Mouse (Mus musculus) adrenal gland, postnatal 10 days (tissue): ENCODE measurements at regions not wholly inside any gene's neighbourhood (a gene's known extent, or its start where the extent isn't known, plus 50 kb on each side); places are given as distances from the start of the nearest gene placed in this dataset.

ENCODE experiments used
- DNase-seq: peaks from one replicate; pipeline ENCODE4 v3.0.0; 2021; ENCODE audit warnings: mixed read lengths

DNA sequence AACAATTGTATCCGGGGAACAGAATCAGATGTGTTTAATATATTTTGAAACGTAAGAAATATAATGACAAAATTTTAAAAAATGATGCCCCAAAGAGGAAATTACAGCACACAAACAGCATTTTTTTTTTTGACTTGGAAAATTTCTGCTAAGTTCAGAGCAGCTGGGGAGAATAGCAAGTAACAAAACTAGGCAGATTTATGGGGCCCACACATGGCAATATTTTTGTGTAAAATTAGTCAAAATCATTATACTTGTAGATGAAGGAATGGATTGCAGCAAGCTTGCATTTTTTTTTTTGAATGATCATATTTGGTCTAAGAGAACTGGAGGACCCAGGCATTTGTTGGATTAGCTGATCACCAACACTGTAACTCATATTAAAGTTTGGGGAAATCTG lies 189.4 kb downstream of the Map2k6 start:
- no peak for DNase-seq

DNA sequence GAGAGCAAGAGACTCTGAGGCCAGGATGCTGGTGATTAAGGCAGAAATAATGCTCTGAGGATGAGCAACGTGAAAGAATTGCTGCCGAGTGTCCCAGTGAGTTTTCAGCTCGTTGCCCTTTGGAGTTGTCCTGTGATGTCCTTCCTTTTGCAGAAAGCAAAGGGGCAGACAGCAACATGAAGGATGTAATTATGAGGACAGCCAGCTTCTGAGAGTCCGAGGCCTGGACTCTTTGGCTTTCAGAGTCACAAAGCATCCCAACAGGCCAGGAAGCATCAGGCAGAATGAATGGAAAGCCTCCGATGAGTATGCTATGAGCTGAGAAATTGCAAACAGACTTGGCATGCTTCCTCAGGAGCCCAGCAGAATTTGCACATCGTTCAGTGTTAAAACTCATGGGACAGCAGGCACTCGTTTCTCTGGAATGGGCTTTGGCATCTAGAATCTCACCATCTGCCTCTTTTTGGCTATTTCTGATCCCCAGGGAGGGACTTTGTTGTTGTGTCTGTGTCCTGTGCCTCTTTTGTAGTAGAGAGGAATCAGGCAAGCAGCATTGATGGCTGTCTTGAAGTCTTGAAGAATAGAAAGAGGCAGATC lies 196.4 kb downstream of the Map2k6 start:
- no peak for DNase-seq

DNA sequence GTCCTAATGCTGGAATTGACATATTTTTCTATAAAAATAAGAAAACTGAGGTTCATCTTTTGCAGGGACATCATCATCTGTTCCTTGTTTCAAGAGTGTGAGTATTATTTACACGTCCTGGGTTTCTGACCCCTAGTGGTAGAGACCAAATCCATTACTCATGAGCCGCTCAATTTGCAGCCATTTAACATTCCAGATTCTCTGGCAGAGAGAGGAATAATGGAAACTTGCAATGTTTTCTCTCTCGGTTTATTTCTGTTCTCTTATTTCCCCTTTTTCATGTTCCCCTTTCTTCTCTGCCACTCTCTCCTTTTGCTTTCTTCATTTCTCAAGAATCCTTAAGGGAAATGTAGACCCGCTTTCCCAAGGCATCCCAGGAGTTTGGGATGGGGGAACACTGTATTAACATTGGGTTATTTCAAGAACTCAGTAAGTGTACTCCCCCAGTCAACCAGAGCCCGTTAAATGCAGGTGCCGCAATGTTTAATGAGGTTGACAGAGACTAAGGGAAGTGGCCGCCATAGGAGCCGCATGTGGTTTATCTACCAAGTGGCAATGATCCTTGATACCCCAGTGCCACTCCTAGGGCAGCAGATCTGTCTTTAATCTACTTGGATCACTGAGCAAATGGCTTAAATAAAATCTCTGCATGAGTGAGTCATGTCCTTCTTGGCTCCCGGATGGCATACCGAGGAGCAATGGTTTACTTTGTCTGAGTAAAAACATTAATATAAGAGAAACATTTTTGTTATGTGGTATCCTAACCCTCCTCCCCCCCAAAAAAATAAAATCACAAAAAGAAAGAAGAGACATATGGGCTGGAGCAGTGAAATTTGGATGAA lies 206.3 kb downstream of the Map2k6 start:
- DNase-seq, result no peak

DNA sequence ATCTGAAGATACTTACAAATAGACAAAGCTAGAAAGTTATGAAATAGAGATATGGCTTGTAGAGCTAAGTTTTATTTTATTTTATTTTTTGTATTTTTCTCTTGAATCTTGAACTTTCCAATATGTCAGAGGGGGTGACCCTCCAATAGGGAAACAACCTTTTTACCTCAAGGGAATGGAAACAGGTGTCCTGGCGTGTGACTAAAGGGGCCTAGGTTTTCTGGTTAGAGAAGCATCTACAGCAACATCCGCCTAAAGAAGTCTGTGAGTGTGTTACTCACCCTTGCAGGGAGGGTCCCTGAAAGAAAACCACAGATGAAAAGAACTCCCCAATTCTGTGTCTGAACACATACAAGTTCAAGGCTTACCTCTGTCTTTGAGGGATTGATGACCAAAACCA lies 210.4 kb downstream of the Map2k6 start:
- DNase-seq, result no peak

DNA sequence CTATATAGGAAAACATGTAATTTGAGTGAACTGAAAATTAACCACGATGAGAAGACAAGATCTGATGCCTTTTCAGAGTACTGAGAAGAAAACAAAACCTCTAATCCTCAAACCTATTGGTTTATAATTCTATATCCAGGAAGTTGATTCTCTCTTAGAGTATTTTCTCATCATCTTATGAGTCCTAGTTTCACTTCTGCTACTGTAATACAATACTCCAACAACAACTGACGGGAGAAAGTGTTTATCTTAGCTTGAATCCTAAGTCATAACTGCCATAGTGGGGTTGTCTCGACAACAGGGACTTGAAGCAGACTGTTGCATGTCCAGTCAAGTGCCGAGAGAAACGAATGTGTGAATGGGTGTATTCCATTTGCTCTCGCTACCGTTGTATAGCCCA lies 211.9 kb downstream of the Map2k6 start:
- no peak for DNase-seq

DNA sequence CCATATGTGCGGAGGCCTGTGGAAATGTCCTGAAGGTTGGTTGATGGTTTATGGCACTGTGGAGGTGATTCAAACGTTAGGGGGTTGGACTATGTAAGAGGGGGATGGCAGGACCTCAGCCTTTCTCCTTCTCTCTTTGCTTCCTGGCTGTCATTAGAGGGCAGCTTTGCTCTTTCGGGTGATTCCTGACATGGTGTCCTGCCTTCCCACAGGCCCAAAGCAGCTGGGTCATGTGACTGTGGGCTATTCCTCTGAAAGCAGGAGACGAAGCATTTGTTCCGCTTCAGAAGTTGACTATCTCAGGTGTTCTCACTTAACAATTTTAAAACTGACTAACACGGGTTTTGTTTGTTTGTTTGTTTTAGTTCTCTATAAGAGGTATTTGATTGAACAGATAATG lies 233.1 kb downstream of the Map2k6 start:
- no peak for DNase-seq

DNA sequence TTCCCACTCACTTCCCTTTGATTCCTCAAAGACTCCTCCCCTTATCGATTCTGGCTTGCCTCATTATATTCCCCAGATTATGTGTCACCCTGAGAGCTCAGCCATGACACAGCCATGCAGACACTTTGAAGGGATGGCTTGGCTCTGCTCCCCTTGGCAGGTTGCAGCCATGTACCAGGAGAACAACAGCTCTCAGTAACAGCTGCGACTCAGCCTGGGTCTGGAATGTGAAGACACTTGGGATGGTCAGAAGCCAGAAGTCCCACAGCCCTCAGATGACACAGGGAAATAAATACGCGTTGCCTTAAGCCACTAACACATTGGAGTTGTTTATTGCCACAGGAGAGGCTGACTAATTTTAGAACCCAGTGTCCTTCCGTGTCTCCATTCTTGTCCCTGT lies 234.4 kb downstream of the Map2k6 start:
- DNase-seq, result no peak

DNA sequence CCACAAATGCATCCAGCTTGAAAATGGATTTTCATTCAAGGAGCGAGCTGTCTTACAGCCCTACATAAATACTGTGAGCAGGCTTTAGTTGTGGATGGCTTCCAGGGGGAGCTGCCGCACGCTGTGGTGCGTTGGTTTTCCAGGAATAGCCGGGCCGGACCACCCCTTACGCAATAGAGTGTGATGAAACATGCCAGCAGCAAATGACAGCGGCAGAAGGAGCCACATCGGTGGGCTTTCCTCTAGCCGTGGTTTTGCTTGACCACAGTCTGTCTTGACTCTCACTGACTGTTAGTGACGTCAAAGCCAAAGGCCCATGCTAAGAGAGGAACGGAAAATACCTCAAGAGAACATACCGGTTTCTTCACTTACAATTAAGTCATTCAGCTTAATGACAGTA lies 243.6 kb downstream of the Map2k6 start:
- no peak for DNase-seq

DNA sequence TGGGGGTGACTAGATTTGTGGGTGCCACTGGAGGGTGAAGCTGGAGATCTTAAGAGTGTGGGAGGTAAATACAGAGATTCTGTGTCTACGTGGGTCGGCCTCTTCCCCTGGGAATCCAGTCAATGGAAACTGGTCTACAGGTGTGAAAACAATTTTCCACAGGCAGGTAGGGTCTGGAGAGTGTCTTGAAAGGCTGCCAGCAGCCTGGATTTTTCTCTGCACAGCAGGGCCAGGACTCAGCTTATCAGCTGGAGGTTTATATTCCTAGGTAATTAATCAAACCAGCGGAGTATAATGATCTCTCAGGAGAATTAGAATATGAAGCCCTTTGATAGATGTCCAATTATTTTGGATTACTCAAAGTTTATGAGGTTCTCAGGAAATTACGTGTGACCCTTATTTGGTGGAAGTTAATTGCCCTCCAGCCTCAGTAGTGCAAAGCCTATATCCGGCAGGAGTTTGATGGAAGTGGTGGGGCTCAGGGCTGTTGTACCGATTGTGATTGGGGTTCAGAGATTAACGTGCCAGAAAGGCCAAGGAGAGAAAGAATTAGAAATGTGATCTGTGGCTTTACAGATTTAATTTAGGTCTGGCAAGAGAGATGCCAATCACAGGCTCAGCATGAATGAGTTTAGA lies 250.8 kb downstream of the Map2k6 start:
- DNase-seq, result no peak

DNA sequence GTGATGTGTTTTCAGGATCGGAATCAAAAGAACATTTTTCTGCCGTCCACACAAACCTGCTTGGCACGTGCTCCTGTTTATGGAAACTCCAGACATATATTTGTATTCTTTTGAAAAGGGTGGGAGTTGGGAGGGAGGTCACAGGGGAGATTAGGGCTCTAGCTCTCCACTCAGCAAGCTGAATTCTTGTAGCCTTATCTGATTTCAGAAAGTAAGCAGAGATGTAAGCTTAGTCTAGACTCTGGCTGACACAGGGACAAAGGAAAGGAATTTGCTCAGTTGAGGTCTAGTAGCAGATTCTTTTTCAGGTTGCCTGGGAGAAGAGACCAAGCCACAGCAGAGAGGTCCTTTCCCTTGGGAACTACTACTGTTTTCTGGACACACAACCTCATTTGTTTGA lies 253.1 kb downstream of the Map2k6 start:
- no peak for DNase-seq

DNA sequence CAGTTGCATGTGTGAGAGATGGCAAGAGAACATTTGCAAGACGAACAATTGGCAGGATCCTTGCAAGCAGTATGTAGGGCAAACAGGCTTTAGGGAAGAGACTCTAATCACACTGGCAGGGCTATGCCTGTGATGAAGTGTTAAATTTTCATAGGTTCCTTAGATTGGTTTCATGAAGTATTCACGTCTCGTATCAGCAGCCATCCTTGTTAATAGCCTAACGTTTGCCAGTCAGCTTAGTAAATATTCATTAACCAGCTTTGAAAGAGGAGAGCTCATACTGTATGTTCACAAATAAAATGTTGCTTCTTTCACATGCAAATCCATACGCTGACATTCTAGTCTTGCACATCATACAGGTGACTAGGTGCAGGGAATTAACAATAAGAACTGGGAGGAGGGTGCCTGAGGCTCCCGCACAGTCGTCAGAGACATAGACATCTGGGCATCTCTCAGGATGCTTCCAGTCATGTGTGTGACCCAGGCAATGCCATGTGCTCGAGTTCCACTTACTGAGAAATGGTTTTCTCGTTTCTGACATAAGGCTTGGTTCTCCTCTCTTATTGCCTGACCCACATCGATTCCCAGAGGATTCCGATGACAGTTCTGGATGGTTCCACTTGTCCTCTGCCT lies 257.7 kb downstream of the Map2k6 start:
- DNase-seq, result no peak

DNA sequence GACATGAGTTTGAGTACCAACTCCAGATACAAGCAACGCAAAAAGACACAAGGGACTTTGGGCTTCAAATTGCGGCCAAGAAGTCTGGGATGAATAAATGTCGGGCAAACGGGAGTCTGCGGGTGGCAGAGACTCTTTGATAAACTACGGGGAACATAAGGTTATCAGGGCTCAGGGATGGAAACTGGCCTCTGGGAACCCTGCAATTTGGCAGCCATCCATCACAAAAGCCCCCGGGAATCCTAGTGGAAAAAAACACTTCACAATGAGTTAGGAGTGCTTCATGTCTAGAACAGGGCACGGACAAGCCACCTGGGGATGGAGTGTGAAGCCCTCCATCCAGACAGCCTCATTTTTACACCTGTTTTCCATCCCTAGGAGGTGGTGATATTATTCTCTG lies 258.9 kb downstream of the Map2k6 start:
- no peak for DNase-seq

DNA sequence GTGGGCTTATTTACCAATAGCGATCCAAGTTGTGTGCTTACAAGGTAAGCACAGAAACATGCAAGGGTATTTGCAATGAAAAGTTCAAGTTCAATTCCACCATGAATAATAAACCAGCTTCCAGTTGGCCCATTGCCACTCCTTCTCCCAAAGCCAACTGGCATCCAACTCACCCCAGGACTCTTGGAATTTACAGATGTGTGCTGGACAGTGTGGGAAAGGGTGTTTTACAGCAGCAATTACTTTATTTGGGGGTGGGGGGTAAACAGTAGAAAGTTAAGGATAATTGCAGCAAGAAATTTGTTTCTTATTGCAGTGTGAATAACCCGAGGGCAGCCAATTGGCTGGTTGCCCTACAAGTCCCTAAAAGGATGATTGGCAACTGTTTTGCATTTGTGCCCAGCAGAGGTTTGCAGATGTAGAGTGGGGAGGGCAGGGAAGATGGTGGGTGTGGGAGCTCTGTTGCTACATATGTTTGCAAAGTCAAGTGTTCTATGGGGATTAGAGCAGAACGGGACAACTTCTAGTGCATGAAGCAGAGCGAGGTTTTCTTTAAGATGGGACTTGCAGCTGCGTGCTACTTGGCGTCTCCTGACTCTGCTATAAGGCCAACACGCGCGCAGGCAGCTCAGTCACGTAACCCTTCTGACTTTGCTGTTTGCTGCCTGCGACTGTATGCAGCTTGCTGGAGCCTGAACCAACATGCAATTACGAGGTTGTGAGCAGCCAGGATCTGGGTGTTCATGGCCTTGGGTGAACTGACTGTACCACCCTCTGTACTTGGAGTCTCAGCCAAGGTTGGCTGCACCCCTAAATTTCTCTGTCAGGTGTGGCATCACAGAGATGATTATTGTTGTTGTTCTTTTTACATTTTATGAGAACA lies 271.9 kb downstream of the Map2k6 start:
- peak; percentile 56 for DNase-seq

DNA sequence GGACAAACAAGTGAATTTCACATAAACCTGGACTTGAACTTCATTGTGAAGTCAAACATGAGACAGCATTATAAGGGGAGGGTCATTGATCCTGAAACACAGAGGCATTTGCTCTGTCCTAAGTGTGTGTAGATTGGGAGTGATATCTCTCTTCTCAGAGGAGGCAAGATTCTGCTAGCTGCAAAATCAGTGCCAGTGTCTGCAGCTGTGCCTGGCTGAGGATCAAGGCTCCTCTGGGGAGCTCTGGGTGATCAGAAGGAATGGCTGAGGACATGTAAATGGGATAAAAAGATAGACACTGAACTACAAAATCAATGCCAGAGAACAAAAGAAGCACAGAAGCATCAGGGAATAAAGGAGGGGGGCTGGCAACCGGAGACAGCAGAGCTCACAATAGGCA lies 274.0 kb downstream of the Map2k6 start:
- no peak for DNase-seq

DNA sequence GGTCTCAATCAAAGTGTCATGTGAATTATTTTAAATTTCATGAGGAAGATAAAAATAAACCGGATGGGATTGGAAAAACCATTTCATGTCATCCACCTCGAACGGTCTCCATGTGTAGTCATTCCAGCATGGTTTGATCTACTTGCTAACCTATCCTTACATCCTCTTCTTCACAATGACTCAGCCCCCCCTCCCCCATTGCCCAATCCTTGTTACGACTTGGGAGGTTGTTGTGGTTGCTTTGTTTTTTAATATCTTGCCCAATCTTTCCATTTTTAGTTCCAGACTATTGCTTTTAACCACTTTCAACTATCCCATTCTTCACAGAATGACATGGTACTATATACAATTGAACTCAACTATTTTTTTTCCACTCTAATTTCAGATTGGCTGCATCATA lies 275.0 kb upstream of the Kcnj16 start:
- DNase-seq, result no peak

DNA sequence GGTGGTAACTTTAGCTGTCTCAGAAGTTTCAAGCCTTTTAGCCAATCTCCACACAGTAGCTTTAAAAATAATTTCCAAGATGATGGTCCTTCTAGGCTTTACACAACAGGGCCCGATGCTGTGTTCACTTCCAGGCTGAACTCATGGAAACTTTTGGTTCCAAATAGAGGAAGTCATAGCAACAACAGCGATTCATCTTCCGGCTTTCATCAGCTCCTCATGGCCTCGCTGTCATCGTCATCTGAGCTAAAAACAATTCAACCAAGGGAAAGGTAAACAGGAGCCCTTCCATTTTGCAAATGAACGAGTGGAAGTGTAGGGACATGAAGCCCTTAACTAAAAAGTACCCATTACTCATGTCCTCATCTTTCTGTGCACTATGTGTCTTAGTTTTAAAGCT lies 270.8 kb upstream of the Kcnj16 start:
- no peak for DNase-seq

DNA sequence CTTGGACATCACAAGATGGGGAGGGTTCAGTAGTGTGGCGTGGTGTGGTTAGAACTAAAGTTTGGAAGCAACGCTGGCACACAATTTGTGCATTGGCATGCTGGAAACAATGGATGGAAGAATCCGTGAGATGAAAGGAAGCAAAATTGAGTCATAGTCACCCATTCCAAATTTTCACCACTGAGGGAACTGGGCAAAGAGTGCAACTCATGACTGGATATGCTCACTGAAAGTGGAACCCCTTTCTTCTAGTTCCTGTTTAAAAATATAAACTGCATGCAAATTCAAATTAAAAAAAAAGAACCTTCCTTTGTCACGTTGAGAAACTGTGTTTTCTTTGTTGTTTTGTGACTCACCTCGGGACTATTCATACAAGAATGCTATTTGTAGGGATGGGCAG lies 269.5 kb upstream of the Kcnj16 start:
- no peak for DNase-seq

DNA sequence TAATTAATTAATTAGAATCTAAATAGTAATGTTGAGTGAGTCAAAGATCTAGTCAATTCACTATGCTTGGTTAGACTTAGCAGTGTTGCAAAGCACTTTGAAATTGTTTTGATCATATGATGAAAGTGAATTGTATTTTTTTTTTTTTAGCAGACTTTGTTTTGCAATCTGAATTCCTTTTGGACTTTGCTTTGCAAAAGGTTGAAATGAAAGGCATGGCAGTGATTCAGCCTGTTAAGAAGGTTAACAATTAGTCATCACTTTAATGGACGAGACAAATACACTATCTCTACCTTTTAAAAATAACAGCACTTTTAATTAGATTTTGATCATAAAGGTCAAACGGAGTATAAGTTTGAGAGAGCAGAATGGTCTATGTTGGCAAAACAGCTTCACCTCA lies 266.9 kb upstream of the Kcnj16 start:
- no peak for DNase-seq

DNA sequence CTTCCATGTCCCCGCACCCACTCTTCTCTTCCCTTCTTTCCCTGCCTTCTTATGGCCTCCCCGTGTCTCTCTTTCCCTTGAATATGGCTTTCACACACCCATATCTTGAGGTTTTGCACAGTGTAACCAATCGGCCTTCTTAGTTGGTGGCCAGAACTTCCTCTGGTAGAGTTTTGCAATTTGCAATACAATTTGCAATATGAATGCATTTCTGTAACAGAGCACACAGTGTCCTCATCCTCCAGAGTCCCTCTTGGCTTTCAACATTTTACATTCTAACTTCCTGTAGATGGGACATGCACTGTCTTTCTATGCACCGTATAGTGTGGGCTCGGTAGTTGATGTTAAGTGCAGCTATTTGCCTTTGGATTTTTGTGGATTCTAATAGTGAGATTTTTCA lies 265.7 kb upstream of the Kcnj16 start:
- DNase-seq, result no peak

DNA sequence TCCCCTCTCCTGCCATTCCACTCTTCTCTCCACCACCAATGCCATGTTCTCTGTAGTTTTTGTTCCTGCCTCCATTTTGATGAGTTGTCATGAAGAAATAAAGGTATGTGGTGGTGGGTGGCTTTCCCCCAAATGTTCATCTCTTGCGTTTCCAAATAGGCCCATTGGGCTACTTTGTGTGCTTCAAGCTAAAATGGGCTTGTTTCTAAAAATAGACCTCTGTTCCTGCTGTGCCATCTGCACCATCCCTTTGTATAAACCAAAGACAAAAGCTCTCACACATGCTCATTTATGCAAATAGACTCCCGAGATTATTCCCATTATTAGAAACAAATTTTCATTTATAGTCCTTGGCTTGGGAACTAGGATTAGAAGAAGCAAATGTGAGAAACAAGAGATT lies 264.3 kb upstream of the Kcnj16 start:
- no peak for DNase-seq

DNA sequence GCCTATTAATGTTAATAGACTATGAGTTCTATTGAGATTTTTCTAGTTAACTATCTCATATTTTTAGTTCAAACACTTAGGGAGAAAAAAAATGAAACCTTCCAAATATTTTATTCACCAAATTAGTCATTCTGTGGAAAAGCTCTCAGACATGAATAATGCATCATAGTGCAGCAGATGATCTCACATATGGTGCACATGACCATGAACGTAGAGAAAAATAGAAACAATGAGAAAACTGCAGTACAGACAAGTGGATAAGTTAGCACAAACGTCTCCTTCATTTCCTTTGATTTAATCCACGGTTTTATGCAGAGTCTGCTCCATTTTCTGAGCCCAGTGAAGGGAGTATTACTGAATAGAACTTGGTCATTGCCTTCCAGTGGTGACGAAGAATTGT lies 260.5 kb upstream of the Kcnj16 start:
- no peak for DNase-seq

DNA sequence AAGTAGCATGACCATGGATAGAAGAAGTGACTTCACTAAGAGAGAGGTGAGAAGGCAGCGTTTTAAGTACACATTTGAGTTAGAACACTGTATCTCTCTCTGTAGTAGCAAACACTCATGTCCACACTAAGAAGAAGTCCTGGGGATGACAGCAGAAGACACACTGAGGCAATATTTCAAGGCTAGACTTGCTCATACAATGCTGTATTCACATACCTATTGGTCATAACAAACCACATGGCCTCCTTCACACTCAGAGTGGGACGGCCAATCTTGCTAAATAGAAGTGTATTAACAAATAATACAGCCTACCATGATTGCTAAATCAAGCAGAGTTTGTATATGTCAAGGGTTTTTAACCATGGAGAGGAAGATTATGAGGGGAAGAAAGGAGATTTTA lies 252.5 kb upstream of the Kcnj16 start:
- DNase-seq, result no peak
